In the genomic region with DNA sequence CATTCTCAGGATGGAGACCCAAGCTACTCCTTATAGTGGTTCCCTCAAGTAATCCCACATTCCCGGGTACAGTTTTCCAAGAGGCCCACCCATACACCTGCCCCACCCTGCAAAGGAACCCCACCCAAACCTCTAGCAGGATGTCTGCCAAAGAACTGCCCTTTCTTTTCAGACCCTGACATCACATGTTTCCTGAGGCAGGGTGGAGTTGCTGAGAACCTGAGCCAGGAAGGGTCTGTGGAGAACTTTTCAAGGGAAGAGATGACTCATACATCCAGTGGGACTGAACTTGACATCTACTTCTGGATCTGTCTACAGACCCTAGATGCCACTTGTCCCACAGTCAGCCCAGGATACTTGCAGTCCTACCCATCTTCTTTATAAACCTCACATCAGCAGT, we compare ENCODE assay signal across 22 mouse cellular contexts. TPM values are rescaled to one million over a fixed set of nuclear protein-coding genes. Genes with fewer than 3 reads are reported as not detected.
A peak's percentile ranks its signal among the peaks of the same experiment; 100 is the strongest.
DNase-seq lines count a peak whose midpoint lies in the region; ATAC-seq and TF ChIP-seq lines count a peak whose summit lies in the region.
"Had no signal": no experiment of that assay in that cellular context is flagged by ENCODE, and none has a peak within 500 bp of the region (broad histone marks: within the 10 kb centered on the region; RNA-seq: fewer than 3 reads in every experiment).

No protein-coding gene starts in this region.

- peak; percentile 55 for ATAC-seq in lung, postnatal 0 days
- ATAC-seq: CD4-positive, CD25-positive, alpha-beta regulatory T cell, adult 4 months; forebrain, embryonic 14.5 days; intestine, embryonic 15.5 days had no signal

- H3K27me3 ChIP-seq in heart, embryonic 10.5 days (ENCODE audit: insufficient read depth, poor library complexity, severe bottlenecking) = no peaks in the 10 kb centered on the region
- H3K27me3 ChIP-seq in lung, postnatal 0 days (replicated peaks; ENCODE audit: insufficient read depth, low read length) = no peaks in the 10 kb centered on the region
- H3K27me3 ChIP-seq: heart, embryonic 13.5 days; hindbrain, embryonic 13.5 days; intestine, embryonic 15.5 days; lung, embryonic 15.5 days had no signal

- H3K9ac ChIP-seq in lung, postnatal 0 days (replicated peaks; ENCODE audit: low read depth) = no peak overlapping the region
- H3K9ac ChIP-seq: heart, embryonic 13.5 days; hindbrain, embryonic 13.5 days; intestine, embryonic 15.5 days; lung, embryonic 15.5 days had no signal

- no peaks in the 10 kb centered on the region for H3K9me3 ChIP-seq in heart, embryonic 10.5 days
- no peaks in the 10 kb centered on the region for H3K9me3 ChIP-seq in lung, postnatal 0 days (ENCODE audit: low read length)
- H3K9me3 ChIP-seq: embryonic facial prominence, embryonic 10.5 days; heart, embryonic 13.5 days; hindbrain, embryonic 13.5 days; intestine, embryonic 15.5 days; lung, embryonic 15.5 days had no signal

- H3K4me1 ChIP-seq in heart, embryonic 10.5 days = no peaks in the 10 kb centered on the region
- H3K4me1 ChIP-seq in lung, postnatal 0 days (ENCODE audit: insufficient read depth, low read depth, low read length) = no peaks in the 10 kb centered on the region
- H3K4me1 ChIP-seq in lung, adult 2 months (ENCODE audit: control insufficient read depth, insufficient read depth, low read length) = no peaks in the 10 kb centered on the region
- H3K4me1 ChIP-seq: embryonic facial prominence, embryonic 10.5 days; heart, embryonic 13.5 days; hindbrain, embryonic 13.5 days; intestine, embryonic 15.5 days; lung, embryonic 15.5 days had no signal

- WGBS in heart, embryonic 10.5 days = 63% methylated on average over 1 of the region's 1 CpGs
- WGBS in lung, postnatal 0 days = 70% methylated on average over 1 of the region's 1 CpGs
- 59% methylated on average over 1 of the region's 1 CpGs for WGBS in lung, adult 2 months

- no peaks in the 10 kb centered on the region for H3K36me3 ChIP-seq in heart, embryonic 10.5 days
- no peaks in the 10 kb centered on the region for H3K36me3 ChIP-seq in lung, postnatal 0 days (ENCODE audit: insufficient read depth, low read length)
- H3K36me3 ChIP-seq: embryonic facial prominence, embryonic 10.5 days; heart, embryonic 13.5 days; hindbrain, embryonic 13.5 days; intestine, embryonic 15.5 days; lung, embryonic 15.5 days had no signal

- peak; percentile 21 for DNase-seq in heart, adult 8-10 months (ENCODE audit: low spot score)
- DNase-seq in heart, embryonic 10.5 days (ENCODE audit: low spot score) = no peak
- peak; percentile 5 for DNase-seq in lung, postnatal 0 days (ENCODE audit: low spot score)
- DNase-seq in lung, adult 2 months = no peak
- peak; percentile 2 to 9 for DNase-seq in heart, postnatal 36 days
- no peak for DNase-seq in frontal cortex, postnatal 25 days (ENCODE audit: low spot score in 2 of 2)
- DNase-seq in right cerebral cortex, adult 18-20 months = no peak
- DNase-seq: adrenal gland, postnatal 14 days; cerebellum, adult 2 months; left cerebral cortex, postnatal 4 days had no signal

- no peak overlapping the region for H3K27ac ChIP-seq in heart, embryonic 10.5 days
- H3K27ac ChIP-seq in lung, postnatal 0 days (ENCODE audit: low read length) = no peak overlapping the region
- H3K27ac ChIP-seq: embryonic facial prominence, embryonic 10.5 days; heart, embryonic 13.5 days; hindbrain, embryonic 13.5 days; intestine, embryonic 15.5 days; layer of hippocampus, adult 2 months; lung, embryonic 15.5 days had no signal

- no peak for TF ChIP-seq EP300 in lung, postnatal 0 days (IDR thresholded peaks at IDR 0.05)

- no peak for TF ChIP-seq CTCF in lung, postnatal 0 days (IDR thresholded peaks at IDR 0.05)
- TF ChIP-seq CTCF in lung, adult 2 months (IDR thresholded peaks at IDR 0.05; ENCODE audit: insufficient read depth, low read length) = no peak

- no peak overlapping the region for H3K4me2 ChIP-seq in lung, postnatal 0 days (replicated peaks; ENCODE audit: low read depth, low read length)
- H3K4me2 ChIP-seq: heart, embryonic 13.5 days; hindbrain, embryonic 13.5 days; intestine, embryonic 15.5 days; liver, embryonic 11.5 days; lung, embryonic 15.5 days had no signal

- no peak overlapping the region for H3K4me3 ChIP-seq in heart, embryonic 10.5 days
- no peak overlapping the region for H3K4me3 ChIP-seq in lung, postnatal 0 days (ENCODE audit: low read depth, low read length)
- no peak overlapping the region for H3K4me3 ChIP-seq in lung, adult 2 months (replicated peaks; ENCODE audit: extremely low read depth, low read depth, low read length)
- H3K4me3 ChIP-seq: embryonic facial prominence, embryonic 10.5 days; heart, embryonic 13.5 days; hindbrain, embryonic 13.5 days; intestine, embryonic 15.5 days; layer of hippocampus, adult 2 months; lung, embryonic 15.5 days had no signal

- intact Hi-C loops in heart, postnatal 36 days (cut with DNase I) = no loop called here

- TF ChIP-seq POLR2A in lung, adult 2 months (IDR thresholded peaks at IDR 0.05; ENCODE audit: borderline replicate concordance, extremely low read depth, low read depth, low read length) = no peak

RNA-seq across cellular contexts. Expression of a gene that starts 2.8 kb away (rescaled TPM):
- not detected for total RNA-seq in heart, adult 8-10 months (2022)
- 0.16 and 0.22 TPM in 2 replicates for polyA plus RNA-seq in heart, embryonic 10.5 days (2016; fragmentation: Nextera tagmentation; extraction: Ambion mirVana)
- 0.07 and 0.08 TPM in 2 replicates for polyA plus RNA-seq in lung, postnatal 0 days (2015; fragmentation: Nextera tagmentation; extraction: Ambion mirVana)
- 0.03 and 0.04 TPM in 2 replicates for polyA plus RNA-seq in lung, adult 2 months (2012; rRNA removed)
- not detected for total RNA-seq in heart, postnatal 36 days (2021)
- total RNA-seq: layer of hippocampus, adult 2 months; MEL had no signal
- polyA plus RNA-seq: CD4-positive, CD25-positive, alpha-beta regulatory T cell, adult 4 months; cerebellum, adult 2 months; liver, embryonic 11.5 days; lung, embryonic 15.5 days; neural tube, embryonic 11.5 days; stomach, embryonic 16.5 days had no signal

Comparison
In these comparisons a context has a peak if more than half of its experiments do, and no peak if none do; other contexts are left out.
1. DNase-seq: peak in heart, adult 8-10 months (single experiment), lung, postnatal 0 days (single experiment) and heart, postnatal 36 days (2 of 2); none in heart, embryonic 10.5 days (single experiment), lung, adult 2 months (single experiment), frontal cortex, postnatal 25 days (0 of 2) and right cerebral cortex, adult 18-20 months (single experiment).